Mouse (Mus musculus) MN1 (cell line): ENCODE data around the gene Reep3.
"Not testable (repeated sequence)": the region's sequence is repeated elsewhere in the genome, so short reads cannot be mapped to it uniquely, and the experiment has no call there.

Experiments used
- DNase-seq: peaks from one replicate; pipeline ENCODE4 v3.0.0-alpha.2; 2016; ENCODE audit warnings: low spot score

The Reep3 gene

GRCm38 (mm10) chr10:67096621-67097436 is at the start of gene Reep3:
TSS of gene Reep3 (minus strand) at chr10:67096945.
- peak; percentile 63 for DNase-seq

- DNase-seq: no peak
These were observed 48.9 kb upstream of the Reep3 start for GRCm38 (mm10) chr10:67145623-67146022.

- no peak for DNase-seq
These were observed 47.5 kb upstream of the Reep3 start for GRCm38 (mm10) chr10:67144269-67144668.

- DNase-seq: no peak
These were observed 46.9 kb upstream of the Reep3 start for GRCm38 (mm10) chr10:67143661-67144060.

GRCm38 (mm10) chr10:67137437-67137836 is 40.7 kb upstream of the Reep3 start:
- DNase-seq: no peak

GRCm38 (mm10) chr10:67134322-67134721 is 37.6 kb upstream of the Reep3 start:
- DNase-seq: no peak

- no peak for DNase-seq
These were observed 35.0 kb upstream of the Reep3 start for GRCm38 (mm10) chr10:67131709-67132108.

- DNase-seq: no peak
These were observed 32.8 kb upstream of the Reep3 start for GRCm38 (mm10) chr10:67129531-67129930.

- peak; percentile 61 for DNase-seq
These were observed 30.4 kb upstream of the Reep3 start for GRCm38 (mm10) chr10:67126859-67127758.

GRCm38 (mm10) chr10:67126061-67126858 is 29.5 kb upstream of the Reep3 start:
- peak; percentile 32 for DNase-seq

- no peak for DNase-seq
These were observed 27.4 kb upstream of the Reep3 start for GRCm38 (mm10) chr10:67124156-67124555.

GRCm38 (mm10) chr10:67123756-67124155 is 27.0 kb upstream of the Reep3 start:
- no peak for DNase-seq

GRCm38 (mm10) chr10:67120640-67121039 is 23.9 kb upstream of the Reep3 start:
- DNase-seq: no peak

GRCm38 (mm10) chr10:67120180-67120579 is 23.4 kb upstream of the Reep3 start:
- no peak for DNase-seq

- no peak for DNase-seq
These were observed 22.5 kb upstream of the Reep3 start for GRCm38 (mm10) chr10:67119291-67119690.

- DNase-seq: peak; percentile 69
These were observed 19.5 kb upstream of the Reep3 start for GRCm38 (mm10) chr10:67116251-67116650.

GRCm38 (mm10) chr10:67115666-67116091 is 18.9 kb upstream of the Reep3 start:
- peak; percentile 71 for DNase-seq

- peak; percentile 80 for DNase-seq
These were observed 18.4 kb upstream of the Reep3 start for GRCm38 (mm10) chr10:67115115-67115514.

GRCm38 (mm10) chr10:67113833-67114232 is 17.1 kb upstream of the Reep3 start:
- no peak for DNase-seq

GRCm38 (mm10) chr10:67112967-67113366 is 16.2 kb upstream of the Reep3 start:
- not testable (repeated sequence) for DNase-seq

- DNase-seq: no peak
These were observed 15.0 kb upstream of the Reep3 start for GRCm38 (mm10) chr10:67111799-67112177.
